Mouse (Mus musculus) ES-E14 (cell line): ENCODE measurements at regions not wholly inside any gene's neighbourhood (a gene's known extent, or its start where the extent isn't known, plus 50 kb on each side); places are given as distances from the start of the nearest gene placed in this dataset.
A peak's percentile ranks its signal among the peaks of the same experiment; 100 is the strongest.

Source experiments
- DNase-seq: peaks from one replicate; pipeline ENCODE4 v3.0.0-alpha.2; 2013; ENCODE audit warnings: low read depth, low spot score
- H3K27ac ChIP-seq: 2 replicates; pipeline ENCODE4 v1.5.1; 2012; ENCODE audit warnings: low read depth, mild to moderate bottlenecking, low read length, moderate library complexity, mixed read lengths; ENCODE audit not compliant: poor library complexity, insufficient read depth, severe bottlenecking
- H3K36me3 ChIP-seq: 2 replicates; pipeline ENCODE4 v1.6.1; 2012; ENCODE audit warnings: mild to moderate bottlenecking, low read length, moderate library complexity, mixed read lengths; ENCODE audit not compliant: control insufficient read depth, poor library complexity, insufficient read depth, severe bottlenecking
- H3K4me1 ChIP-seq, 2 experiments: fragments of 150-350 bp in 1 of 2; sonication (generic) in 1 of 2; 2 replicates each; pipeline ENCODE4 v1.6.1; 2012; ENCODE audit warnings: low read length in 2 of 2, mild to moderate bottlenecking in 1 of 2, mixed read lengths in 1 of 2; ENCODE audit not compliant: control insufficient read depth in 2 of 2, insufficient read depth in 2 of 2, poor library complexity in 1 of 2
- H3K4me3 ChIP-seq, 2 experiments: fragments of 150-350 bp in 1 of 2; sonication (generic) in 1 of 2; 2 replicates each; pipeline ENCODE4 v1.5.1; 2012; ENCODE audit warnings: low read length in 2 of 2, low read depth in 1 of 2, mild to moderate bottlenecking in 1 of 2, mixed read lengths in 1 of 2; ENCODE audit not compliant: insufficient read depth in 1 of 2, poor library complexity in 1 of 2, severe bottlenecking in 1 of 2
- H3K9ac ChIP-seq: 2 replicates; pipeline ENCODE4 v1.6.1; 2012; ENCODE audit warnings: low read depth, mild to moderate bottlenecking, low read length, mixed read lengths; ENCODE audit not compliant: poor library complexity, insufficient read depth, severe bottlenecking
- H3K9me3 ChIP-seq: fragments of 150-350 bp; sonication (generic); 2 replicates; pipeline ENCODE4 v1.6.1; 2012; ENCODE audit warnings: low read depth, mild to moderate bottlenecking, low read length; ENCODE audit not compliant: control insufficient read depth, insufficient read depth
- CHD2 ChIP-seq: IDR thresholded peaks from 2 replicates; pipeline ENCODE4 v1.6.1; 2014; ENCODE audit warnings: mild to moderate bottlenecking, low read depth, low read length, inconsistent platforms
- HCFC1 ChIP-seq: IDR thresholded peaks from 2 replicates; pipeline ENCODE4 v1.6.1; 2012; ENCODE audit warnings: low read length, inconsistent platforms, borderline replicate concordance; ENCODE audit not compliant: insufficient read depth
- MAFK ChIP-seq: IDR thresholded peaks from 2 replicates; pipeline ENCODE4 v1.6.1; 2014; ENCODE audit warnings: mild to moderate bottlenecking, low read depth, low read length, inconsistent platforms; ENCODE audit not compliant: insufficient read depth
- ZC3H11A ChIP-seq: IDR thresholded peaks from 2 replicates; pipeline ENCODE4 v1.6.1; 2012; ENCODE audit warnings: low read depth, mild to moderate bottlenecking, inconsistent platforms, low read length, borderline replicate concordance
- ZNF384 ChIP-seq: IDR thresholded peaks from 2 replicates; pipeline ENCODE4 v1.6.1; 2012; ENCODE audit warnings: low read depth, low read length, inconsistent platforms
- in situ Hi-C, 2 experiments: fragments of 600-800 bp; cut with MboI; formaldehyde crosslinking; loops; one replicate each; pipeline ENCODE4 v1.15.1; 2025; ENCODE audit warnings: low sequenced_read_pairs in 2 of 2, inconsistent platforms in 1 of 2; ENCODE audit not compliant: unreplicated experiment in 2 of 2

DNA sequence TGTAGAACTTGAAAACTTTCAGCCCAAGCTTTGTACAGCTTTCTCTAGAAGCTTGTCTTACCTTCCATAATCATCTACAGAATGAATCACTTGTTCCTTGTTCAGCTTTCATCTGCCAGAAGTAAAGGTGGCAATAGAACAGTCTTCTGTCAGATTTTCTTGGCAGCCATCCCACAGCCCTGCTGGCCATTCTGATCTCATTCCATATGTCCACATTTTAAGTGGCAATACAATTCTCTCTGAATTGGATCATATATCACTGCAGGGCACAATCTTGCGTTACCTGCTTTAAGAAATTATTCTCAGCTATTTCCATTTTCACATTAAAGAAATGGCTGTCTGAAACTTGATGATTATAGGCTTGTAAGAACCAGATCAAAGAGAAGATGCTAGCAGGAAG is 422.5 kb downstream of the Pih1d3 start:
- Histone ChIP-seq H3K36me3 (no peaks in the 10 kb centered on the region), H3K4me3 (no peak overlapping the region), H3K4me1 (no peaks in the 10 kb centered on the region), H3K9ac (no peak overlapping the region), H3K9me3 (no peaks in the 10 kb centered on the region), H3K27ac (no peak overlapping the region)
- in situ Hi-C loops = no loop called here
- TF ChIP-seq HCFC1 (no peak), MAFK (no peak), ZC3H11A (no peak), ZNF384 (no peak), CHD2 (no peak)
- no peak for DNase-seq

DNA sequence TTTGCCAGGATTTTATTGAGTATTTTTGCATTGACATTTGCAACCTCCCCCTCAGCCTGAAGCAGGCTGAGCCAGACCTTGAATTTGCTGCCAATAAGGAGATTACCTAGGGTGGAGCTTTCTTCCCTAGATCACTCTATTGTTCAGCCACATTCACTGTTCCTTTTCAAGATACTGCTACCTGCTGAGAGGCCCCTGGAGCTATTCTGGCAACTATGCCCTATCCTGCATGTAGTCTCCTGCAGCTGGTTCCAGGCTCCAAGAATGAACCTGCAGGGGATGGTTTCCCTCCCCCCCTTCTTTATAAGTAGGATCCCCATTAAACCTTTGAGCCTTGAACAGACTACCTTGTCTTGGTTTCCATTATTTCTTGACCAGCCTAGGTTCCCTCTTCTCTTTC is 455.9 kb downstream of the Pih1d3 start:
- no peak overlapping the region for H3K9ac ChIP-seq
- no peaks in the 10 kb centered on the region for H3K9me3 ChIP-seq
- no peak for TF ChIP-seq ZC3H11A
- no peak for TF ChIP-seq HCFC1
- no peak for TF ChIP-seq ZNF384
- no peak for TF ChIP-seq MAFK
- TF ChIP-seq CHD2 = no peak
- in situ Hi-C loops = no loop called here
- H3K4me3 ChIP-seq = no peak overlapping the region
- H3K27ac ChIP-seq = peak overlapping the region; percentile 28; the same call in 1 of the 2 replicates
- no peaks in the 10 kb centered on the region for H3K36me3 ChIP-seq
- peak; percentile 56 for DNase-seq
- H3K4me1 ChIP-seq = no peaks in the 10 kb centered on the region
